Mouse (Mus musculus): Measurements from ENCODE around the gene Marveld1. TPM values are rescaled to one million over a fixed set of nuclear protein-coding genes. Genes with fewer than 3 reads are reported as not detected.

Marveld1 gene
- total RNA-seq, 2 experiments from 2014 or later, result 8.3 to 8.6 TPM

- DNase-seq (ENCODE audit: low spot score in 2 of 2), result no peak
These were observed 8.5 kb upstream of the Marveld1 start for GRCm38 (mm10) chr19:42138517-42139285.

DNA sequence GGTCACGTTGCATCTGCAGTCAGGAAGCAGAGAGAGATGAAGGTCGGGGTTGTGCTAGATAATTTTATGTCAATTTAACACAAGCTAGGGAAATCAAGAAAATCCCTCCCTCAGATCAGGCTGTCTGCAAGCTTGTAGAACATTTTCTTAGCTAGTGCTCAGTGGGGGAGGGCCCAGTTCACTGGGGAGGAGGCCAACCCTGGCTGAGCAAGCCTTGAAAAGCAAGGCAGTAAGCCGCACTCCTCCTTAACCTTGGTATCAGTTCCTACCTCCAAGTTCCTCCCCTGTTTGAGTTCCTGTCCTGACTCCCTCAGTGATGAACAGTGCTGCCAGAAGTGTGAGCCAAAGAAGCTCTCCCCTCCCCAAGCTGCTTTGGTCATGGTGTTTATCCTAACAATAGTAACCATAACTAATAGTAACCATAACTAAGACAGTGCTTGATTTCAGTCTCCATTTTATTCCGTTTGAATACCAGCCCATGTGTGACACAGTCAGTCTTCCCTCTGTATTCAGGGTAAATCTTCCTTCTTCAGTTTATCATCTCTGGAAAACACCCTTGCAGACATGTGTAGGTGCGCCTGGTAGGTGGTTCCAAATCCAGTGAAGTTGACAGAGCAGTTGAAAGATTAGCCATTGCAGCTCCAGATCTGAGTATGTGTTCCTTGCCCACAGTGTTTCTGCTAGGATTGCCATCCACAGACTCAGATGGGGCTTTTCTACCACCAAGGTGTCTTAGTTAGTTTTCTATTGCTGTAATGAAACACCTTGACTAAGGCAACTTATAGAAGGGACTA, 7.3 kb upstream of the Marveld1 start:
- DNase-seq (ENCODE audit: low spot score in 2 of 2), result no peak

- DNase-seq (ENCODE audit: low spot score in 2 of 2), result no peak
These were observed 5.2 kb upstream of the Marveld1 start for GRCm38 (mm10) chr19:42141998-42142397.

GRCm38 (mm10) chr19:42142757-42143156, 4.4 kb upstream of the Marveld1 start:
- DNase-seq (ENCODE audit: low spot score in 2 of 2), result no peak

GRCm38 (mm10) chr19:42144067-42144466, 3.1 kb upstream of the Marveld1 start:
- no peak for DNase-seq (ENCODE audit: low spot score in 2 of 2)

GRCm38 (mm10) chr19:42144541-42145167, 2.5 kb upstream of the Marveld1 start:
- peak; percentile 88 to 94 for DNase-seq (ENCODE audit: low spot score in 2 of 2)

GRCm38 (mm10) chr19:42145210-42145609, 2.0 kb upstream of the Marveld1 start:
- no peak for DNase-seq (ENCODE audit: low spot score in 2 of 2)

- no peak for DNase-seq (ENCODE audit: low spot score in 2 of 2)
These were observed 1.5 kb upstream of the Marveld1 start for GRCm38 (mm10) chr19:42145731-42146130.

GRCm38 (mm10) chr19:42146276-42147010, 757 bp upstream of the Marveld1 start:
- no peak for DNase-seq (ENCODE audit: low spot score in 2 of 2)

GRCm38 (mm10) chr19:42147769-42148568, 769 bp downstream of the Marveld1 start:
- peak; percentile 61 to 77 for DNase-seq (ENCODE audit: low spot score in 2 of 2)

DNA sequence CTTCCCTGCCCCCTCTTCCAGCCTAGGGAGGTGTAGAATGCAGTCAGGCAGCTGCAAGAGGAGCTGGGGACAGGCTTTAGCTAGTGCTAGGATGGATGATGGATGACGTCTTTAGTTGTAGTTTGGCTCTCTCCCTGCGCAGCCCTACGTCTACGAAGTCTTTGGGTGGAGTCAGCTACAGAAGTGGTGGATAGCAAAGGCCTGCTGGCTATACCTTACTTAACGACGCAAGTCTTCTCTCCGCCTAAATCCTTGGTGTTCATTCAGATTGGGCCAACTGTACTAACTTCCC, 1.3 kb downstream of the Marveld1 start:
- no peak for DNase-seq (ENCODE audit: low spot score in 2 of 2)

GRCm38 (mm10) chr19:42151990-42152389, 4.8 kb downstream of the Marveld1 start:
- DNase-seq (ENCODE audit: low spot score in 2 of 2), result peak; percentile 87 to 89

GRCm38 (mm10) chr19:42157493-42158237, 10.5 kb downstream of the Marveld1 start:
- no peak for DNase-seq (ENCODE audit: low spot score in 2 of 2)

DNA sequence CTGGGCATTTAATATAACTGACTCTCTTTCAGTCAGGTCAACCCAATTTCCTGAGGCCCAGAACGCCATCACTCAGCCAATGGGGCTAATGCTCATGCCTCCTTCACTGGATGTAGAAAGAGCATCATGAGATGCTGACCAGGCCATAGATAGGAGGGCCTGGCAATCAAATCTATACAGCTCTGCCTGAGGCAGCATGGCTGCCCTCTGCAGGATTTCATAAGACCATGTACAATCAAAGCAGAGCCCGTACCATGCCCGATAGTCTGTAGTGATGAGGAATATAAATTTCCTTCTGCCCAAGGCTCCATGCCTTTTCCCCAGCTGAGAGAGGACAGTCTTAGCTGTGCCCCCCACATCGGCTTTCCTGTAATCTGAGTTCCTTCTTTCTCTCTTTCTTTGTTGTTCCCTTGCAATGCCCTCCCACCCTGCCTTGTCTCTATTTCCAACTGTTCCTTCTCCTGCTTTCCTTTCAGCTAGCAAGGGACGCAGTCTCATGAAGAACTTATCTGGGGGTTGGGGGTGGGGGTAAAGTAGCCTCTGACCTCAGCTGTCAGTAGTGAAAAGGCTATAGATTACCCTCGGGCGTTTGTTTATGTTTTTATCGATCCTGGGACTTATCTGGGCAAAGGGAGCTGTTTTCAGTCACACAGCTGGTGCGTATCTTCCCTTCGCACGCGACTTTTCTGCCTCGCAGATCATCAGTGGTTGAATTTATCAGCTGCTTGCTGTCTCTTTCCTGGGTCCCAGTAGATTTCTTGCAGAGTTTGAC, 11.2 kb downstream of the Marveld1 start:
- DNase-seq (ENCODE audit: low spot score in 2 of 2), result no peak

- DNase-seq (ENCODE audit: low spot score in 2 of 2), result no peak
These were observed 16.6 kb downstream of the Marveld1 start, which contains the start of gene Zfyve27 for GRCm38 (mm10) chr19:42163764-42164163. Gene Zfyve27, plus strand, starts transcription at chr19:42163951.

DNA sequence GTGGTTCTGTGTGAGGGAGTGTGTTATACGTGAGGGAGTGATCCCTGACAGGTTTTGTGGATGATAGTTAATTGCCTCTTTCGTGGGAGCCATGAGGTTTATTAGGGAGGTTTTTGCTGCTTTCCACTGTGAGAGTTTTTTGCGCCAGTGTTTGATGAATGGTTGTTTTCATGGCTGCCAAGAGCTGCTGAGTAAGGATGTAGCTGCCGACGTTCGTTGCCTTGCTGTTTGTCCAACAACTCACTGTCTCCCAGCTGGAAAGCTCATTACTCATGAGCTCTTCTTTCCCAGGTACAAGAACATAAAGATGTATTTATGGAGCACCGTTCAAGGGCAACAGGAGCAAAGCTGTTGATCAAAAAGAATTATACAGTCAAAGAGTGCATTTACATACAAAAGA, 17.0 kb downstream of the Marveld1 start:
- DNase-seq (ENCODE audit: low spot score in 2 of 2), result no peak

DNA sequence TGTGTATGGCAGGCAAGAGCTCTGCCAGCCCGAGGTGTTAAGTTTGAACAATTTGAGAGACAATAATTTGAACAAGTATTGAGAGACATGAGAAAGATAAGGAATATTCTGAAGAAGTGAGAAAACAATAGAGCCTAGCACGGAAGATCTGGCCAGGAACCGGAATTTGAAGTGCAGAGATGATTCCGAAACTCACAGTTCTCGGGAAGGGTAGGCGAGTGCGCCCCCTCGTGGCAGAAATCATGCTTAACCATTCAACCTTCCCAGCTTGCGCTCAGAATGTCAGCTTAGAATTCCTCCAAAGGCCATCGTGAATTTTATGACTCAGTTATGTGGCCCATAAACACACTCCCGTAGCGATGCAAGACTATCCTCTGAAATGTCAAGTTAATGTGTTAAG, 18.9 kb downstream of the Marveld1 start:
- DNase-seq (ENCODE audit: low spot score in 2 of 2), result peak; percentile 88 to 95

- no peak for DNase-seq (ENCODE audit: low spot score in 2 of 2)
These were observed 19.6 kb downstream of the Marveld1 start for GRCm38 (mm10) chr19:42166766-42167165.

DNA sequence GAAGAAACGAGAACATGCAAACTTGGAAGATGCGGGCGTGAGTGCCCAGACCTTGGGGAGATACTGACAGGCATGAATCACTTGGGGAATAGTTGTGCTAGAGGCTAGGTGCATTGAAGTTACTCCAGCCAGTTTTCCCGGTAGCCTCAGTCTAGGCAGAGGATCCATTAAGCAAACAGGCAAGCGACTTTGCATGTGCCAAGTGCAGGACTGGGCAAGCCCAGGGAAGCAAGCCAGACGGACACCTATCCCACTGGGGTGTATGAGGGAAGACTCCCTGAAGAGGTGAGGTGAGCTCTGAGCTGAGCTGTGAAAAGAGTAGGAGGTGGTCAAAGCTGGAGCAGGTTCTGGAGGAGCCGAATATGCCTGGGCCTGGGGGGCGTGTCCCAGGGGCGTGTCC, 20.3 kb downstream of the Marveld1 start:
- no peak for DNase-seq (ENCODE audit: low spot score in 2 of 2)

Data from left cerebral cortex, adult 18-20 months (tissue).